Mouse (Mus musculus): ENCODE measurements at regions not wholly inside any gene's neighbourhood (a gene's known extent, or its start where the extent isn't known, plus 50 kb on each side); places are given as distances from the start of the nearest gene placed in this dataset.
"Not testable (repeated sequence)": the region's sequence is repeated elsewhere in the genome, so short reads cannot be mapped to it uniquely, and the experiment has no call there.

GRCm38 (mm10) chr9:80961818-80962217, 496.5 kb upstream of the Impg1 start:
- DNase-seq: no peak

- peak in 1 of 2 experiments; percentile 13 for DNase-seq
Observed at GRCm38 (mm10) chr9:80942991-80943390, 477.7 kb upstream of the Impg1 start.

GRCm38 (mm10) chr9:80941424-80941823, 476.1 kb upstream of the Impg1 start:
- no peak for DNase-seq

GRCm38 (mm10) chr9:80938238-80938637, 473.0 kb upstream of the Impg1 start:
- DNase-seq: no peak

GRCm38 (mm10) chr9:80930628-80931027, 465.3 kb upstream of the Impg1 start:
- DNase-seq: no peak

GRCm38 (mm10) chr9:80920304-80920703, 455.0 kb upstream of the Impg1 start:
- DNase-seq: no peak

GRCm38 (mm10) chr9:80913867-80914266, 448.6 kb upstream of the Impg1 start:
- DNase-seq: no peak

- DNase-seq: no peak
Observed at GRCm38 (mm10) chr9:80912177-80912576, 446.9 kb upstream of the Impg1 start.

GRCm38 (mm10) chr9:80866807-80867206, 401.5 kb upstream of the Impg1 start:
- no peak for DNase-seq

GRCm38 (mm10) chr9:80858998-80859397, 393.7 kb upstream of the Impg1 start:
- no peak for DNase-seq

- no peak for DNase-seq
Observed at GRCm38 (mm10) chr9:80848190-80848589, 382.9 kb upstream of the Impg1 start.

GRCm38 (mm10) chr9:80832808-80833207, 367.5 kb upstream of the Impg1 start:
- DNase-seq: no peak

- DNase-seq: no peak
Observed at GRCm38 (mm10) chr9:80825346-80825745, 360.1 kb upstream of the Impg1 start.

- no peak for DNase-seq
Observed at GRCm38 (mm10) chr9:80820066-80820465, 354.8 kb upstream of the Impg1 start.

GRCm38 (mm10) chr9:80819070-80819469, 353.8 kb upstream of the Impg1 start:
- no peak for DNase-seq

- not testable (repeated sequence) for DNase-seq
Observed at GRCm38 (mm10) chr9:80813921-80814320, 348.6 kb upstream of the Impg1 start.

GRCm38 (mm10) chr9:80791523-80791922, 326.2 kb upstream of the Impg1 start:
- DNase-seq: no peak

- DNase-seq: no peak
Observed at GRCm38 (mm10) chr9:80774541-80774940, 309.3 kb upstream of the Impg1 start.

- peak in 1 of 2 experiments; percentile 33 for DNase-seq
Observed at GRCm38 (mm10) chr9:80735806-80736205, 270.5 kb upstream of the Impg1 start.

- peak; percentile 9 to 33 for DNase-seq
Observed at GRCm38 (mm10) chr9:80732971-80733370, 267.7 kb upstream of the Impg1 start.

- DNase-seq: no peak
Observed at GRCm38 (mm10) chr9:80723638-80724037, 258.4 kb upstream of the Impg1 start.

- no peak for DNase-seq
Observed at GRCm38 (mm10) chr9:80718516-80718915, 253.2 kb upstream of the Impg1 start.

GRCm38 (mm10) chr9:80709781-80710180, 244.5 kb upstream of the Impg1 start:
- no peak for DNase-seq

GRCm38 (mm10) chr9:80705264-80705663, 240.0 kb upstream of the Impg1 start:
- DNase-seq: no peak

GRCm38 (mm10) chr9:80697171-80697570, 231.9 kb upstream of the Impg1 start:
- DNase-seq: no peak

All from kidney, postnatal 25 days (tissue).